ENCODE assay signal across 9 mouse cellular contexts in the genomic region with DNA sequence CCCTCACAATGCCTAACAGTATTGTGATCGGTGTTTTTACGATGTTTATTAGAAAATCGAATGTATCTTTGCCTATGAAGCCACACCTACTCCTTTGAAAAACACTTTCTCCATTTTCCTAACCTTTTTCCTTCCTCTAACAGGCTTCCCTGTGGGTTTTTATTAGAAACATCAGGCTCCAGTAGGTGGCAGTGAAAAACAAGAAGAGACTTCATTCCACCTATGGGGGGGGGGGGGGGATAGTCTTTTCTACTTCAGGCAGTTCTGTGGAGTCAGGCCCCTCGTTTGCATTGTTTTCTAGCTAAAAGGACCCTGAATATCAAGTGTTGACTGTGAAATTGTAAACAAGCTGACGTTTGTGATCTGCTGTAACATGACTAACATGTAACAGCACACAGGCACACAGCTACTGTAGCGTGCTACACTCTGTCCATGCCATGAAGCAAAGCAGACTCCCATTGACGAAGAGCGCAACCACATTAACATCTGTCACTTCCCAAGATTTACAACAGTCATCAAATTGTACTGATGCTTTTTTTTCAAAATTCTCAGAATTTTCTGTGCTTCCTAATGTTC. TPM values are rescaled to one million over a fixed set of nuclear protein-coding genes. Genes with fewer than 3 reads are reported as not detected.
DNase-seq lines count a peak whose midpoint lies in the region; ATAC-seq lines count a peak whose summit lies in the region.
"Had no signal": no experiment of that assay in that cellular context is flagged by ENCODE, and none has a peak within 500 bp of the region (broad histone marks: within the 10 kb centered on the region; RNA-seq: fewer than 3 reads in every experiment).

No protein-coding gene starts in this region.

- 62% methylated on average over 8 of the region's 8 CpGs for WGBS in forebrain, embryonic 13.5 days
- WGBS in forebrain, embryonic 12.5 days, result 68% methylated on average over 8 of the region's 8 CpGs
- WGBS in limb, embryonic 12.5 days, result 33% methylated on average over 8 of the region's 8 CpGs

- no peaks in the 10 kb centered on the region for H3K27me3 ChIP-seq in forebrain, embryonic 13.5 days
- H3K27me3 ChIP-seq in forebrain, embryonic 12.5 days, result no peaks in the 10 kb centered on the region
- no peaks in the 10 kb centered on the region for H3K27me3 ChIP-seq in limb, embryonic 12.5 days
- H3K27me3 ChIP-seq: embryonic facial prominence, embryonic 13.5 days had no signal

- ATAC-seq in forebrain, embryonic 13.5 days, result peak; percentile 73
- ATAC-seq in forebrain, embryonic 12.5 days (ENCODE audit: low FRiP score), result no peak
- 0 out of 2 replicates have a peak, but pooled peaks have one; percentile 43 for ATAC-seq in limb, embryonic 12.5 days (ENCODE audit: insufficient number of reproducible peaks, insufficient read depth, low FRiP score, low TSS enrichment, low read depth)

- no peaks in the 10 kb centered on the region for H3K4me1 ChIP-seq in forebrain, embryonic 13.5 days
- H3K4me1 ChIP-seq in forebrain, embryonic 12.5 days, result no peaks in the 10 kb centered on the region
- H3K4me1 ChIP-seq in limb, embryonic 12.5 days (replicated peaks), result peaks cover 6% of the 10 kb centered on the region

- H3K27ac ChIP-seq in forebrain, embryonic 13.5 days, result no peak overlapping the region
- no peak overlapping the region for H3K27ac ChIP-seq in forebrain, embryonic 12.5 days
- no peak overlapping the region for H3K27ac ChIP-seq in limb, embryonic 12.5 days
- H3K27ac ChIP-seq: embryonic facial prominence, embryonic 13.5 days had no signal

- no peaks in the 10 kb centered on the region for H3K9me3 ChIP-seq in forebrain, embryonic 13.5 days (replicated peaks)
- H3K9me3 ChIP-seq in forebrain, embryonic 12.5 days, result no peaks in the 10 kb centered on the region
- no peaks in the 10 kb centered on the region for H3K9me3 ChIP-seq in limb, embryonic 12.5 days
- H3K9me3 ChIP-seq: embryonic facial prominence, embryonic 13.5 days had no signal

- no peak overlapping the region for H3K4me3 ChIP-seq in forebrain, embryonic 13.5 days
- no peak overlapping the region for H3K4me3 ChIP-seq in forebrain, embryonic 12.5 days (replicated peaks)
- H3K4me3 ChIP-seq in limb, embryonic 12.5 days (replicated peaks), result no peak overlapping the region
- H3K4me3 ChIP-seq: embryonic facial prominence, embryonic 13.5 days had no signal

- no peak overlapping the region for H3K4me2 ChIP-seq in forebrain, embryonic 13.5 days
- H3K4me2 ChIP-seq in forebrain, embryonic 12.5 days, result no peak overlapping the region
- 0 out of 2 replicates have a peak overlapping the region, but pooled peaks have one; percentile 24 for H3K4me2 ChIP-seq in limb, embryonic 12.5 days
- H3K4me2 ChIP-seq: embryonic facial prominence, embryonic 13.5 days had no signal

- H3K36me3 ChIP-seq in forebrain, embryonic 13.5 days (ENCODE audit: poor library complexity, severe bottlenecking), result peaks cover 25% of the 10 kb centered on the region
- H3K36me3 ChIP-seq in forebrain, embryonic 12.5 days (replicated peaks), result peaks cover 27% of the 10 kb centered on the region
- H3K36me3 ChIP-seq in limb, embryonic 12.5 days, result peaks cover 23% of the 10 kb centered on the region

- peak; percentile 38 for DNase-seq in 3T3-L1 (ENCODE audit: low read depth, low spot score)
- peak; percentile 46 for DNase-seq in embryo, embryonic 9.5 days (ENCODE audit: extremely low spot score)
- DNase-seq in right cerebral cortex, adult 18-20 months, result no peak
- DNase-seq in cerebellum, postnatal 25 days, result no peak
- no peak for DNase-seq in cerebellum, adult 8-10 months

- H3K9ac ChIP-seq in forebrain, embryonic 13.5 days, result no peak overlapping the region
- no peak overlapping the region for H3K9ac ChIP-seq in forebrain, embryonic 12.5 days
- no peak overlapping the region for H3K9ac ChIP-seq in limb, embryonic 12.5 days (replicated peaks)
- H3K9ac ChIP-seq: embryonic facial prominence, embryonic 13.5 days had no signal

RNA-seq across cellular contexts. Expression of gene Dnajc10, which starts 41.5 kb away (rescaled TPM):
- 52.8 and 59.6 TPM in 2 replicates for polyA plus RNA-seq in forebrain, embryonic 13.5 days (2015; fragmentation: Nextera tagmentation; extraction: Ambion mirVana)
- polyA plus RNA-seq in forebrain, embryonic 12.5 days (2016; fragmentation: Nextera tagmentation; extraction: Ambion mirVana), result 80.4 and 80.8 TPM in 2 replicates
- 90.4 and 90.8 TPM in 2 replicates for polyA plus RNA-seq in limb, embryonic 12.5 days (2016; fragmentation: Nextera tagmentation; extraction: Ambion mirVana)

Comparison
In these comparisons a context has a peak if more than half of its experiments do, and no peak if none do; other contexts are left out.
1. DNase-seq: peak in 3T3-L1 (single experiment) and embryo, embryonic 9.5 days (single experiment); none in right cerebral cortex, adult 18-20 months (single experiment), cerebellum, postnatal 25 days (0 of 2) and cerebellum, adult 8-10 months (single experiment).